Mouse (Mus musculus): ENCODE data around the gene Marc2. TPM values are rescaled to one million over a fixed set of nuclear protein-coding genes. Genes with fewer than 3 reads are reported as not detected.

The Marc2 gene
- 135 and 148 TPM in 2 replicates for polyA plus RNA-seq (2012)

DNA sequence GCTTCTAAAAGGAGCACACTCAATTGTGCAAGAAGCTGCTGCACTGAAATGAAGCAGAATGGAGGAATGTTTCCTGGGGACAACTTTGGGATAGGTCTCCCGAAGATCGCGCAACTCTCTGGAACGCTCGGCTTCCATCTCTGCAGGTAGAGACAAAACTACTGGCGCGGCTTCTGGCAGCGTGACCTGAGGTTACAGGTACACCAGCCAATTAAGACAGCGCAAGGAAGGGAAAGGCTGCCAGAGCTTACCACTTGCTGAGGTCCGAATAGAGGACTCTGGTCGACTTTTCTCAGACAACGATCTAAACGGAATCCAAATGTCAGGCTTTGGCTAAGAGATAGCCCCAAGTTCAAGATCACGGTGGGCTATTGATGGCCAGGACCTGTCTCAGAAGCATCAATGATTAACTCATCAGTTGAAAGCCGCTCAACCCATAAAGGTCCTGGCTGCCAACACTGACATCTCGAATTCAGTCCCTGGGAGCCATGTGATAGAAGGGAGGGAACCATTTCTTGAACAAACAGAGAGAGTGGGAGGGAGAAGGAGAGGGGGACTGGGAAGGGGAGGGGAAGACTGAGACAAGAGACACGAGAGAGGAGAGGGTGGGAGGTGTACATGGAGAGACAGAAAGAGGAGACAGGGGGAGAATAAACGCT is at the start of gene Marc2:
Gene Marc2, minus strand, starts transcription at position 360 of the 659 bp plus-strand sequence.

DNA sequence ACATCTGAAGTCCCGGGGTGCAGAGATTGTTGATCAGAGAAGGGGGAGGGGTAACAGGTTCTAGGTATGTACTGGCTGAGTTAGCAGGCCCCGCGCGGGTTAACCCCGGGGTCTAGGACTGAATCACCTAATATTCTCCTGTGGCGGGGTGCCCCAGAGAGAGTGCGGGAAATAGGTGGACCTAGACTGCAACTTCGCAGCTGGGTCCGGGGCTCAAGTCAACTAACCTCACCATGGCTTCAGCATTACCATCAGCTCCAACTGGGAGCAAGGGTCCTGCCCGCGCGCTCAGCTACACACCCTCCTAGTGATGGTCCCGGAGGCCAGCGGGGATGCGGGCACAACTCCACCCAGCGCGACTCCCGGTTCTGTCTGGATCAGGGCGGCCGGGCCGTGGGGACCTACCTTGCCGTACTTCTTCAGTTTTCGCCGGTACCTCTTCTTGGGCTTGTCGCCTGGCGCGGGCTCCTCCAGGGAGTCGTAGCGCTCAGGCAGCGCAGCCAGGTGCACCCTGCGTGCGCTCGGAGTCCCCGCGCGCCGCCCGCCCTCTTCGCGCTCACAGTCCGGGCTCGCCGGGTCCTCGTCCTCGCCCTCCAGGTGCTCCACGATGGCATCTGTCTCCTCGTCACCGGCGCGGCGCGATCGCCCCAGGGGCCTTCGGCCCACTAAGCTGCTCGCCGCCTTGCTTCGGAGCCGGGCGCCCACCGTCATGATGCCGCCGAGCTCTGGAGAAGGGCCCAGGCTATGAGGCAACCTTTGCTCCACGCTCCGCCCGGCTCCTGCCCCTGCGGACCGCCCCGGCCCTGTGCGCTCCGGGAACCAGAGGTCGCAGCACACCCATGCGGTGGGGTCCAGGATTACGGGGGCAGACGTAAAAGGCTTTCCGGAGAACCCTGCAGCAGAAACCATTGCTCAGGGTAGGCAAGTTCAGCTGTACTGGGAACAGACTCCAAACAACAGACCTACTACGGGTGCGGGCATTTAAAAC is 36.3 kb upstream of the Marc2 start, which contains the start of gene C130074G19Rik:
Gene C130074G19Rik, minus strand, starts transcription at position 938 of the 988 bp plus-strand sequence.

DNA sequence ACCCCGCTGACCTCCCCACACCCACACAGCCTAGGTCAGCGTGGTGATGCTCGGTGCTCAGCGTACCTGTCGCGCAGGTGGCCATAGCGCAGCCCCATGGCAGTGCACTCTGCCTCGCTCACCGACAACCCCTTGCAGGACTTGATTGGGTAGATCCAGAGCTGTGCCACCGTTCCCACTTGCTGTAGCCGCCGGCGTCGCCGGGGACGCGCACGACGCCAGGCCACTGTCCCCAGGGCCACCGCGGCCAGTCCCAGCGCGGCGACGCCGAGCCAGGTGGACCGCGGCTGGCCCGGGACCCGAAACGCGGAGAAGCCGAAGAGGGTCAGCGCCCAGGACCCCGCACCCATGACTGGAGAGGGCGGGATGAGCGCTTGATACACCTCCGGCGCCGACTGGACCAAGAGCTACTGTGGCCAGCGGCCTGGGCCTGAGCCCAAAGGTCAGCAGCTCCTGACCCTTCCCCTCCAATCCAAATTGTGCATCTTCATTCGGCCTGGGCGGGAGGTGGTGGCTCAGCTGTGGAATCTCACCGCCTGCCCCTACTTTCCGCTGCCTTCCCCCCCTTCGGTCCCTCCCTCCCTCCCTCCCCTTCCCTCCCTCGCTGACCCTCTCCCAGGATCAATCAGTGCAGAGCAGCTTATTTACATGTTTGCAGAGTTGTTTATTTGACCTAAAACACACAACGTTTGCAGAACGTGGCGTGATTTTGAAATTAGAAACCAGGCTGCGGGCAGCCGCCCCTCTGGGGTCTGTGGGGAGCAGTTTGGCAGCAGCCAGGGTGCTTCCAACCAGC is 35.3 kb downstream of the Marc2 start, which contains the start of gene Marc1:
Gene Marc1, minus strand, starts transcription at position 534 of the 796 bp plus-strand sequence.

Other genes starting within 250 kb of the Marc2 start
- 144 and 163 TPM in 2 replicates for gene Hlx, start 113.8 kb downstream of the Marc2 start, polyA plus RNA-seq (2012)
- not detected in 2 replicates for gene Marc1, start 35.1 kb downstream of the Marc2 start, polyA plus RNA-seq (2012)
- 0.14 TPM in 1 of 2 replicates, not detected in the other for gene C130074G19Rik, start 36.8 kb upstream of the Marc2 start, polyA plus RNA-seq (2012)
- 0.03 TPM in 1 of 2 replicates, not detected in the other for gene Mark1, start 153.1 kb upstream of the Marc2 start, polyA plus RNA-seq (2012)

Measured in megakaryocyte-erythroid progenitor cell, adult 5 weeks (primary cell).